Mouse (Mus musculus): ENCODE results near the gene Zzef1. TPM values are rescaled to one million over a fixed set of nuclear protein-coding genes. Genes with fewer than 3 reads are reported as not detected.

Gene Zzef1
- polyA plus RNA-seq, 1 experiment from 2014 or later = 7.2 TPM

GRCm38 (mm10) chr11:72846685-72847084, 50.7 kb downstream of the Zzef1 start:
- no peak overlapping the region for H3K4me3 ChIP-seq (ENCODE audit: low read depth, low read length)
- no peaks in the 10 kb centered on the region for H3K4me1 ChIP-seq (ENCODE audit: control insufficient read depth, insufficient read depth, low read length)
- H3K9ac ChIP-seq (ENCODE audit: low read length) = no peak overlapping the region
- ATAC-seq (ENCODE audit: insufficient number of reproducible peaks, low FRiP score, low TSS enrichment, low read depth) (no peak), DNase-seq (ENCODE audit: low spot score) (no peak)
- H3K36me3 ChIP-seq (ENCODE audit: control insufficient read depth, insufficient read depth, low read length) = peaks cover 5% of the 10 kb centered on the region; the same call in 1 of the 2 replicates
- no peaks in the 10 kb centered on the region for H3K9me3 ChIP-seq (ENCODE audit: control insufficient read depth, low read length)
- H3K4me2 ChIP-seq (ENCODE audit: low read depth, severe bottlenecking) = no peak overlapping the region
- H3K27ac ChIP-seq (replicated peaks; ENCODE audit: low read depth, low read length) = no peak overlapping the region
- no peaks in the 10 kb centered on the region for H3K27me3 ChIP-seq (ENCODE audit: control insufficient read depth, insufficient read depth, low read length)

DNA sequence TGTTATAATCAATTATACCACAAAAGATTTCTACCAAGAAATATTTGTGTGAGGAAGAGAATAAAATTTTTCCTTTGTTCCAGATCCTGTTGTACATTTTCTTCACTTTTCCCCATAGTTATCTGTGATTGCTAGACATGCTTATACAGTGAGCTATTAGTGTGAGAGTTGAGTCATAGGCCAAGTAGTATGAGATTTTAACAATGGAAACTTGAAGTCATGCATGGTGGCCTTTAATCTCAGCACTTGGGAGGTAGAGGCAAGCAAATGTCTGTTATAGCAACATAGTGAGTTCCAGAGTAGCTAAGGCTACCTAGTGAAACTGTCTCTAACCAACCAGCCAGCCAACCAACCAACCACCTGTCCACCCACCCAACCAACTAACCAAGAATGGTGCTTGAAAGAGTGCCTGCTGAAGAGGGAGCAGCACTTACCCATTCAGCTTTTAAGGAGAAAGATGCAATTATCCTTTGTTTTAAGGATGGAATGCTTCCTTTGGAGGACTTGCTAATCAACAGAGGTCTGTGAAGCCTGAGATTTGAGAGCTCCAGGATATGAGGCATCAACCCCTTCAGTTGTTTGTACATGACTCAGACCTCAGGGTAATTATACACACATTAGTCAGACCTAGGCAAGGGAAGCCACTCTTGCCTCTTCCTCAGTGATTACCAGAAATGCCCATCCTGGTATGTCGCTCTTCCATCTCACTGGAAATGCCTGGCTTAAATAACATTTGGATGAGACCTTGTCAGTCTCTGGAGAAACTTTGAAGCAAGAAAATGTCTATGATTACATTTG, 52.0 kb downstream of the Zzef1 start:
- Histone ChIP-seq H3K4me3 (ENCODE audit: low read depth, low read length) (no peak overlapping the region), H3K27me3 (ENCODE audit: control insufficient read depth, insufficient read depth, low read length) (no peaks in the 10 kb centered on the region), H3K4me1 (ENCODE audit: control insufficient read depth, insufficient read depth, low read length) (no peaks in the 10 kb centered on the region), H3K36me3 (ENCODE audit: control insufficient read depth, insufficient read depth, low read length) (peaks cover 5% of the 10 kb centered on the region; the same call in 1 of the 2 replicates), H3K9ac (ENCODE audit: low read length) (no peak overlapping the region), H3K27ac (replicated peaks; ENCODE audit: low read depth, low read length) (no peak overlapping the region), H3K4me2 (ENCODE audit: low read depth, severe bottlenecking) (no peak overlapping the region), H3K9me3 (ENCODE audit: control insufficient read depth, low read length) (no peaks in the 10 kb centered on the region)
- WGBS = 91% methylated on average over 1 of the region's 1 CpGs
- DNase-seq (ENCODE audit: low spot score) (no peak), ATAC-seq (ENCODE audit: insufficient number of reproducible peaks, low FRiP score, low TSS enrichment, low read depth) (no peak)

- no peaks in the 10 kb centered on the region for H3K27me3 ChIP-seq (ENCODE audit: control insufficient read depth, insufficient read depth, low read length)
- H3K36me3 ChIP-seq (ENCODE audit: control insufficient read depth, insufficient read depth, low read length) = peaks cover 5% of the 10 kb centered on the region; the same call in 1 of the 2 replicates
- ATAC-seq (ENCODE audit: insufficient number of reproducible peaks, low FRiP score, low TSS enrichment, low read depth) (no peak), DNase-seq (ENCODE audit: low spot score) (no peak)
- no peak overlapping the region for H3K9ac ChIP-seq (ENCODE audit: low read length)
- H3K4me2 ChIP-seq (ENCODE audit: low read depth, severe bottlenecking) = no peak overlapping the region
- 92% methylated on average over 9 of the region's 9 CpGs for WGBS
- no peak overlapping the region for H3K27ac ChIP-seq (replicated peaks; ENCODE audit: low read depth, low read length)
- H3K4me1 ChIP-seq (ENCODE audit: control insufficient read depth, insufficient read depth, low read length) = no peaks in the 10 kb centered on the region
- no peaks in the 10 kb centered on the region for H3K9me3 ChIP-seq (ENCODE audit: control insufficient read depth, low read length)
- no peak overlapping the region for H3K4me3 ChIP-seq (ENCODE audit: low read depth, low read length)
Observed at GRCm38 (mm10) chr11:72850419-72851131, 54.5 kb downstream of the Zzef1 start.

DNA sequence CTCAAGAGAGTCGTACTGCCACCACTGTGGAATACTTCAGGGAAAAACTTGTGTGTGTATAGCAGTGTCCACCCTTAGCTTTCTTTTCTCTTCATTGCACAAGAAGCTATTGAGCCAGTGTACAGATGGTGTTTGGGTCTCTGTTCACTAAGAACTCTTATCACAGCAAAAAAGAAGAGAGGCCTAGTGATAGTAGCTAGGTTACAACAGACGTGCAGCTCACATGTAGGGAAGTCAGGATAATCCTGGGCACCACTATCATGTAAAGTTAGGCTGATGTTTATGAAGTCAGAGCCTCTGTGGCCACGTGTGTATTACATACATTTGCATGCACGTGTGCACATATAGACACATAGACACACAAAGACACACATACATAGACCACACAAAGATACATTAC, 55.2 kb downstream of the Zzef1 start:
- no peaks in the 10 kb centered on the region for H3K4me1 ChIP-seq (ENCODE audit: control insufficient read depth, insufficient read depth, low read length)
- no peak overlapping the region for H3K4me2 ChIP-seq (ENCODE audit: low read depth, severe bottlenecking)
- whole genome bisulfite sequencing = 91% methylated on average over 4 of the region's 4 CpGs
- H3K4me3 ChIP-seq (ENCODE audit: low read depth, low read length) = no peak overlapping the region
- H3K27me3 ChIP-seq (ENCODE audit: control insufficient read depth, insufficient read depth, low read length) = no peaks in the 10 kb centered on the region
- DNase-seq (ENCODE audit: low spot score) = no peak
- H3K27ac ChIP-seq (replicated peaks; ENCODE audit: low read depth, low read length) = no peak overlapping the region
- no peak overlapping the region for H3K9ac ChIP-seq (ENCODE audit: low read length)
- ATAC-seq (ENCODE audit: insufficient number of reproducible peaks, low FRiP score, low TSS enrichment, low read depth) = no peak
- H3K36me3 ChIP-seq (ENCODE audit: control insufficient read depth, insufficient read depth, low read length) = peaks cover 5% of the 10 kb centered on the region; the same call in 1 of the 2 replicates
- H3K9me3 ChIP-seq (ENCODE audit: control insufficient read depth, low read length) = no peaks in the 10 kb centered on the region

DNA sequence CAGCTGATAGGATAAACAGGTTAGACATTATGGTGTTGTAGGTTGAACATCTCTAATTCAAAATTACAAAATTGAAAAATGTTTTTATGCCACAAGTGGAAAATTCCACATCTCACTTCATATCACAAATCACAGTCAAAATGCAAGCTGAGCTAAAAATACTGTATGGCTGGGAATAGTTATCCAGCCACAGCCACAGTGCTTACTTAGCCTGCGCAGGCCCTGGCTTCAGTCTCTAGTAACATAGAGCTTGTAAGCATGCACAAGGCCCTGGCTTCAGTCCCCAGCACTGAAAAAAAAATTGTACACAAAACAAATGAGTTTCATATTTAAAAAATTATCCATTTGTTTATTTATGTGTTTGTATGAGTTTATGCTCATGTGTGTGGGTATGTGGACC, 56.1 kb downstream of the Zzef1 start:
- Histone ChIP-seq H3K4me3 (ENCODE audit: low read depth, low read length) (no peak overlapping the region), H3K9me3 (ENCODE audit: control insufficient read depth, low read length) (no peaks in the 10 kb centered on the region), H3K4me1 (ENCODE audit: control insufficient read depth, insufficient read depth, low read length) (no peaks in the 10 kb centered on the region), H3K4me2 (ENCODE audit: low read depth, severe bottlenecking) (no peak overlapping the region), H3K27me3 (ENCODE audit: control insufficient read depth, insufficient read depth, low read length) (no peaks in the 10 kb centered on the region), H3K36me3 (ENCODE audit: control insufficient read depth, insufficient read depth, low read length) (peaks cover 5% of the 10 kb centered on the region; the same call in 1 of the 2 replicates), H3K9ac (ENCODE audit: low read length) (no peak overlapping the region), H3K27ac (replicated peaks; ENCODE audit: low read depth, low read length) (no peak overlapping the region)
- WGBS = 98% methylated on average over 1 of the region's 1 CpGs
- no peak for DNase-seq (ENCODE audit: low spot score)
- ATAC-seq (ENCODE audit: insufficient number of reproducible peaks, low FRiP score, low TSS enrichment, low read depth) = no peak

GRCm38 (mm10) chr11:72853086-72853485, 57.1 kb downstream of the Zzef1 start:
- WGBS = 94% methylated on average over 4 of the region's 4 CpGs

DNA sequence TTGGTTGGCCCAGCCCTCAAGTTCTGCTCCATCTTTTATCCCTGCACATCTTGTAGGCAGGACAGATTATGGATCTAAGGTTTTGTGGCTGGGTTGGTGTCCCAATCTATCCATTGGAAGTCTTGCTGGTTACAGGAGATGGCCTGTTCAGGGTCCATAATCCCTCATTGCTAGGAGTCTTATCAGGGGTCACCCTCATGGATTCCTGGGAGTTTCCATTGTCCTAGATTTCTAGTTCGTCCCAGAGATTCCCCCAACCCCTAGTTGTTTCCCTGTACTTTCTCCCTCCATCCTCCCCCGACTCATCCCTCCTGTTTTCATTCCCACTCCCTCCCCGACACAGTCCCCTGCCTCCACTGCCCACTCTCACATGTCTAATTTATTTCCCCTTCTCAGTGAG, 58.2 kb downstream of the Zzef1 start:
- Histone ChIP-seq H3K36me3 (ENCODE audit: control insufficient read depth, insufficient read depth, low read length) (0 out of 2 replicates have a peak, but pooled peaks cover 2% of the 10 kb centered on the region), H3K4me3 (ENCODE audit: low read depth, low read length) (no peak overlapping the region), H3K9me3 (ENCODE audit: control insufficient read depth, low read length) (no peaks in the 10 kb centered on the region), H3K9ac (ENCODE audit: low read length) (no peak overlapping the region), H3K4me2 (ENCODE audit: low read depth, severe bottlenecking) (no peak overlapping the region), H3K27ac (replicated peaks; ENCODE audit: low read depth, low read length) (no peak overlapping the region), H3K4me1 (ENCODE audit: control insufficient read depth, insufficient read depth, low read length) (no peaks in the 10 kb centered on the region), H3K27me3 (ENCODE audit: control insufficient read depth, insufficient read depth, low read length) (no peaks in the 10 kb centered on the region)
- DNase-seq (ENCODE audit: low spot score) (no peak), ATAC-seq (ENCODE audit: insufficient number of reproducible peaks, low FRiP score, low TSS enrichment, low read depth) (no peak)
- 93% methylated on average over 3 of the region's 3 CpGs for WGBS

More at GRCm38 (mm10) chr11:72853086-72853485, 57.1 kb downstream of the Zzef1 start:
- no peak overlapping the region for H3K4me3 ChIP-seq (ENCODE audit: low read depth, low read length)
- H3K4me2 ChIP-seq (ENCODE audit: low read depth, severe bottlenecking) = no peak overlapping the region
- H3K9me3 ChIP-seq (ENCODE audit: control insufficient read depth, low read length) = no peaks in the 10 kb centered on the region
- no peaks in the 10 kb centered on the region for H3K4me1 ChIP-seq (ENCODE audit: control insufficient read depth, insufficient read depth, low read length)
- H3K27me3 ChIP-seq (ENCODE audit: control insufficient read depth, insufficient read depth, low read length) = no peaks in the 10 kb centered on the region
- no peak overlapping the region for H3K9ac ChIP-seq (ENCODE audit: low read length)
- no peak overlapping the region for H3K27ac ChIP-seq (replicated peaks; ENCODE audit: low read depth, low read length)
- ATAC-seq (ENCODE audit: insufficient number of reproducible peaks, low FRiP score, low TSS enrichment, low read depth) (no peak), DNase-seq (ENCODE audit: low spot score) (no peak)
- peaks cover 5% of the 10 kb centered on the region; the same call in 1 of the 2 replicates for H3K36me3 ChIP-seq (ENCODE audit: control insufficient read depth, insufficient read depth, low read length)

DNA sequence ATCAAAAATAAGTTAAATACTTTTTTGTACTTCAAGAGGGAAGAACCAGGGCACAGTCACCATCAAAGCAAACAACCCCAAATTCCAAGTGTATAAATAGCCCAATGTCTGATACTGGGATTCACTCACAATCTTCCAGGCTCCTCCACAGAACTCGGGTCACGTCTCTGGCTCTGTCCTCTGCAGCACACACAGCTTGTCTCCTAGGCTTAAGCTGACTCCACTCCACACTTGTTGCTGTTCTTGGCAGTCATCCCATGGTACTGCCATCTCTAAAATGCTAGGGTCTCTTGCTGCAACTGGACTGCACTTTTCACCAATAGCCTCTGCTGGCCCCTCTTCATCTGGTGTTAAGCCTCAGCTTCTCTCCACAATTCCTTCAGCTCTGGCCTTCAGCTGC, 60.7 kb downstream of the Zzef1 start:
- no peaks in the 10 kb centered on the region; the same call in 1 of the 2 replicates for H3K36me3 ChIP-seq (ENCODE audit: control insufficient read depth, insufficient read depth, low read length)
- ATAC-seq (ENCODE audit: insufficient number of reproducible peaks, low FRiP score, low TSS enrichment, low read depth) (no peak), DNase-seq (ENCODE audit: low spot score) (no peak)
- H3K4me1 ChIP-seq (ENCODE audit: control insufficient read depth, insufficient read depth, low read length) = no peaks in the 10 kb centered on the region
- no peaks in the 10 kb centered on the region for H3K9me3 ChIP-seq (ENCODE audit: control insufficient read depth, low read length)
- no peak overlapping the region for H3K27ac ChIP-seq (replicated peaks; ENCODE audit: low read depth, low read length)
- H3K27me3 ChIP-seq (ENCODE audit: control insufficient read depth, insufficient read depth, low read length) = no peaks in the 10 kb centered on the region
- 95% methylated on average over 2 of the region's 2 CpGs for WGBS
- no peak overlapping the region for H3K4me2 ChIP-seq (ENCODE audit: low read depth, severe bottlenecking)
- no peak overlapping the region for H3K9ac ChIP-seq (ENCODE audit: low read length)
- no peak overlapping the region for H3K4me3 ChIP-seq (ENCODE audit: low read depth, low read length)

All from limb, embryonic 11.5 days (tissue).